Mouse (Mus musculus) inflammation-experienced regulatory T-cells, adult 6 months (primary cell): ENCODE measurements around the gene Prkcb. TPM values are rescaled to one million over a fixed set of nuclear protein-coding genes. Genes with fewer than 3 reads are reported as not detected.

Experiments
- ATAC-seq: one replicate; pipeline ENCODE4 v1.8.0; 2017
- polyA plus RNA-seq, 3 experiments: library from polyadenylated mRNA; unstranded; fragments of 100-300 nt; shearing (Covaris generic); gene quantifications; one replicate each; pipeline ENCODE4 v1.2.1; 2017

Prkcb gene
- polyA plus RNA-seq, 3 experiments from 2014 or later, result 45.1 to 89.5 (median 71.9) TPM

- no peak for ATAC-seq
Measured at GRCm38 (mm10) chr7:122372349-122372748, 83.8 kb downstream of the Prkcb start.

GRCm38 (mm10) chr7:122376845-122377244 lies 88.3 kb downstream of the Prkcb start:
- no peak for ATAC-seq

DNA sequence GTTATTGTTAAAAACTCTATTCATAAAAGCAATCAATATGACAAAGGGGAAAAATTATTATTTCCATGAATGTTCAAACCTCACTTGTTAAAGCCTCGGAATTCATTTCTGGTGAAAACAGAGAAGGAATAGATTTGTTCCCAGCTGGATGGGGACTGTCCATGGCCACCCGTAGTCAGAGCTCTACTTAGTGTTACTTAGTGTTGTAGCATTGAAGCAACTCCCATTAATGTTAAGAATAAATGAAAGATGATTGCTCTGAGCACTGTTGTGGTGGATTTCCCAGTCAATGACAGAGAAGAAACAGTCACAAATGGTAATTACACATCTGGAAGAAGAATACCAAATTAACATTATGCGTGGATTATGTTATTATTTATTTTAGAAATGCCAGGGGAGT lies 89.4 kb downstream of the Prkcb start:
- ATAC-seq, result no peak

- ATAC-seq, result no peak
Measured at GRCm38 (mm10) chr7:122378473-122378872, 89.9 kb downstream of the Prkcb start.

DNA sequence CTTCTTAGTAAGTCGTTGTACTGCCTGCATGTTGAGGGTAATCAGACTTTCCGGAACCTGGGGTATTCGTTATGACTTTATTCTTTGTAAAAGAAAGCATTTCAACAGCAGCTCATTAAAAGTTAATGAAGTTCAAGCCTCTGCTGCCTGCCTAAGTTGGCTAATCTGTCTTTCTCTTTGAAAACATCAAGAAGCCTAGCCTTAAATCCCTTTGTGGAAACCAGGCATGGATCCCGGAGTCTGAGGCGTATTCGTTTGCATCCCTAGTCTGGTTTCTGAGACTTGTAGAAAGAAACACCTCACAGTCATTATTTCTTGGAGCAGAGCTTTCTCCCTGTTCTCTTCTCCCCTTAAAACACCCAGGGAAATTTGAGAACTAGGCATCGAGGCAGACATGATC lies 90.7 kb downstream of the Prkcb start:
- ATAC-seq, result no peak

DNA sequence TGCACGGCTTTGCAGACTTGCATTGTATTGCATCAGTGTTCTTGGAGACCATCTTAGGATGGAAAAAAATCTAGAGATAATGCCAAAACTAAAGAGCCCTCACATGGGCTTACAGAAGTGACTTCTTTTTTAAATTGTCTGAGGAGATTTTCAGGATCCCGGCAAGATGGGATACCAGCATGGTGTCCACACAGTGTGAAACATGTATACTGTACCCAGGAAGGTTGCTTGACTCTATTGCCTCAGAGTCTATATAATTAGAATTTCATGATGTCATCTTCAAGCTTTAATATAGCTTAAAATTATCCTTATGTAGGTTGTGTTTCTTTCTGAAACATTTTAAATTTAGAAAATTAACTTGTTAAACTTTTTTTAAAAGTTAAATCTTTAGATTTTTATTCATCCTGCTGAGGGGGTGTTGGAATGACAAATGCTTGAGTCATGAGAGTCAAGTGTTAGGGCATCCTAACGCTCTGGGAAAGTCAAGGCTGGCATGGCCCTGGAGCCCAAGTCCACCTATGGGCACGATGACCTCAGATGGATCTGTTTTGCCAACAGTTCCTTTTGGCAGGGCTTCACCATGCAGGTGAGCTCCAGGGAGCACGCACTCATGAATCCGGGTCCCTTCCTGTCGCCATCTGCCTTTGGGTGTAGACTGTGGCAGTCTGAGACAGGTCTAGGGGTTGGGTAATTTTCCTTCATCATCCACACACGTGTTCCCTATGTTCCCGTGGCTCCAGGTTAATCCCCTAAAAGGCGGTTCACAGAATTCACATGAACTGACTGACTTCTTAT lies 92.0 kb downstream of the Prkcb start:
- no peak for ATAC-seq

DNA sequence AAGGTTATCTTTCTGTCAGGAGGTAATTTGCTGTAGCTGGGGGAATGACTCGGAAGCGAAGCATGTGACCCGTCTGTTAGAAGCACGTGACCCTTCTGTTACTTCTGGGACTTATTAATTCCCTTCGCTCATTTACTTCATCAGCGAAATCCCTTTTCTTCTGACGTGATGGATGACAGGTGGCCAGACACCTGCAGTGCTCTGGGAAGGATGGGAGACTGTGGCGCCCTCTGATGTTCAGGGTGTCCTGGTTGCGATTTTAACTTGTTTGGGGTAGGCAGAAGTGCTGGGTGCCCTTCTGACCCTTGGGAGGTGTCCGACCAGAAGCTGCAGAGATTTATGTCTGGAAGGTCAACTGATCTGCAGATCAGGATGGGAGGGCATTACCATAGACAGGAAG lies 93.0 kb downstream of the Prkcb start:
- ATAC-seq, result no peak

- ATAC-seq, result no peak
Measured at GRCm38 (mm10) chr7:122383260-122383659, 94.7 kb downstream of the Prkcb start.

GRCm38 (mm10) chr7:122384891-122385290 lies 96.3 kb downstream of the Prkcb start:
- no peak for ATAC-seq

DNA sequence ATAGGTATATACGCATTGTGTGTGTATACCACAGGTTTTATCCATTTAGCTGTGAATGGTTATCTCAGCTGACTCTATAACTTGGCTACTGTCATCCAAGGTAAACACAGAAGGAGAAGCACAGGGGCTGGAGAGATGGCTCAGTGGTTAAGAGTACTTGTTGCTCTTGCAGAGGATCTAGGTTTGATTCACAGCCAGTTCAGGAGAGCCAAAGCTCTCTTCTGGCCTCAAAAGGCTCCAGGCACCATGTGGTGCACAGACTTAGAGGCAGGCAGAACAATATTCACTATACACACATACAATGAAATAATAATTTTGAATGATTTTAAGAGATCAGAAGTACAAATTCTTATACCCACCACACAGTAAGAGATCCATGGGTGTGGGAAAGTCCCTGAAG lies 98.0 kb downstream of the Prkcb start:
- no peak for ATAC-seq

DNA sequence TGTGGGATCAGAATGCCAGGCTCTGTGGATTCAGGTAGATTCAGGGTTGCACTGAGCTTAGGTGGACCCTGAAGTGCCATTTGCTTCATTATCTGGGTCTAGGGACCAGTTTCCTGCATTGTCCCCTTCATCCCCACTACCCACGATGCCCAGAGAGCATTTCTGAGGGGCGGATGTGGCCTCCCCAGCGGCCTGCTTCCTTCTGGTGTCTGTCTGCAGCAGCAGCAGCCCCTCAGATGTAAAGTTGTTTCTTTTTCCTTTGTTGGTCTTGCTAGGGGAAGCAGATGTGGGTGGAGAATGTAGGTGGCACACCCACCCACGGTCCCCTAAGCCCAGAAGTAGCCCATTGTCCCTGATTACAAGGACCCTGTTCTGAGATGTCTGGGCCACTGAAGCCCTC lies 99.3 kb downstream of the Prkcb start:
- ATAC-seq, result peak; percentile 44

- no peak for ATAC-seq
Measured at GRCm38 (mm10) chr7:122388858-122389257, 100.3 kb downstream of the Prkcb start.

DNA sequence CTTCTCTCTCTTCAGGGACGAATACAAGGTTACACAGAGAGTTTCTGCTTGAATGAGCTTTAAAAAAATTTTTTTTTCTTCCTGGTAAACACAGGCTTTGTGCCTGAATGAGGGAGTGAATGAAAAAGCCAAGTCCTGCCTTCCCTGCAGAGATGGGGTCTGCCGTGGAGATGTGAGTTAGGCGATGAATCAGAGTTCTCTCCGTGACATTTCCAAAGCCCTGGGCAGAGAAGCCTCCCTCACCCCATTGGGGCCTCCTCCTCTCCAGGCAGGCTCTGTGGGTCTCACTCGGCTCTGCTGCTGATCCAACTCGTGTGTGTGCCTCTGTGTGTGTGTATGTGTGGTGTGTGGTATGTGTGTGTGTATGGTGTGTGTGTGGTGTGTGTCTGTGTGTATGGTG lies 101.1 kb downstream of the Prkcb start:
- no peak for ATAC-seq

DNA sequence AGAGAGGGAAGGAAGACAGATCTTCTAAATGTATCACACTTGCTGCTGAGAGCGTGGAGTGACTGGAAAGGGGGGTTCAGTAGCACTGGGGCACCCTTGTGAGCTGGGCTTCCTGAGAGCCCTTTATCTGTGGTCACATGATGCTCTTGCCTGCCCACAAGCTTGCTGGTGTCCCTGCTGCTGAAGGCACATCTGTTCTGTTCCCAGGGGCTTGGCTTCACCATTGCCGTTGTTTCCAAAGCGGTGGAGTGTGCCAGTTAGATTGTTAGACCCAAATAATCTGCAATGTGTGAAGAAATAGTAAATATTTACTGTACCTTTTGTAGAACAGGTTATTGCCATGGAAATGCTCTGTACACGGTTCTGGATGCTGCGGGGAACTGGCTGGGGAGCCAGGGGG lies 101.6 kb downstream of the Prkcb start:
- ATAC-seq, result peak; percentile 53

- no peak for ATAC-seq
Measured at GRCm38 (mm10) chr7:122390683-122391082, 102.1 kb downstream of the Prkcb start.

DNA sequence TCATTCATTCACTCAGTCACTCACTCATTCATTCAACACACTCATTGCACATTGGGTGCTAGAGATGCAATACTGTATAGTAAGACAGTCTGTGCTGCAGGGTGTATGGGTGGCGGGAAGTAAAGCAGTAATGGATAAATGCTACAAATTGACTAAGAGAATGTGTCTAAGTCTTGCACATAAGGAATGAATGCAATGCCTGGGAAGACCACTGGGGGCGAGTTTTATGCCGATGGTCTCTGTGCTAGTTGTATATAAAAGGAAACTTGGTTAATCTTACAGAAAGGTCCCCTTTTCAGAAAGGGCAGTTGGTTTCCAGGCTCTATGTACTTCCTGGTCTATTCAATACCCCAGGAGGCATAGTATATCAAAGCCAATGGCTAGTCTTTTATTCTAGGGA lies 102.8 kb downstream of the Prkcb start:
- no peak for ATAC-seq

- ATAC-seq, result peak; percentile 42
Measured at GRCm38 (mm10) chr7:122393964-122394363, 105.4 kb downstream of the Prkcb start.

DNA sequence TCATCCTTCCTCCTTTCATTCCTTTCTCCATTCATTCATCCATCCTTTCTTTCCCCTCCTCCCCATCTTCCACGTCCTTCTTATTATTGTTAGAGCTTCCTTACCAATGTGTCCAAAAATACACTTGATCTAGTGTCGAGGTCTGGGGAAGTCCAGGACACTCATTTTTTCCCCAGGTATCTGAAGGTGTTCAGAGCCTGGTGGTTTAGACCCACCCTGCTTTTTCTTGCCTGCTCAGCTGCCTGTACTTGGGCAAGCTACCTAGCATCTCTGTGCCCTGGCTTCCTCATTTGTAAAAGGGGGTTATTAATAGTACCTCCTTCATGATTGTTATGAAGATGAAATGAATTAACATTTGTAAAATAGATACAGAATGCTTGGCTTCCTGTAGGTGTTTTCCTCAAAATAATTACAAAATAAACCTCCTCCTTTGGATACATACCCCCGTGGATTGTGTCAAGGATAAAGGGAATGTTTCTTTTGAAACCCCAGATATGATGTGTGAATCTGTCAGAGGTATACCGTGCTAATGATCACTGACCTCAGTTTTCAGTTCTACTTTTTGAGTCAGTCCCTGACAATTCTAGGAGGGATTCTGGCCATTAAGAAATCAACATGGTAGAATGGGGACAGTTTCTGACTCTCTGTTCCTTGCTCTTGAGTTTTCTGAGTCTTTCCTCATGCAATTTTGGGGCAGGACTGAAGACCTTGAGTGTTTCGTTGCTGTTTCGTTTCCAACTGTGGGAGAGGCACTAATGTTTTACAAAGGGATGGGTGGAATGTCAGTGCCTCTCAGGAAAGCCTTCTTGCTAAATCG lies 106.8 kb downstream of the Prkcb start:
- ATAC-seq, result peak; percentile 38

- ATAC-seq, result no peak
Measured at GRCm38 (mm10) chr7:122395976-122396315, 107.4 kb downstream of the Prkcb start.

DNA sequence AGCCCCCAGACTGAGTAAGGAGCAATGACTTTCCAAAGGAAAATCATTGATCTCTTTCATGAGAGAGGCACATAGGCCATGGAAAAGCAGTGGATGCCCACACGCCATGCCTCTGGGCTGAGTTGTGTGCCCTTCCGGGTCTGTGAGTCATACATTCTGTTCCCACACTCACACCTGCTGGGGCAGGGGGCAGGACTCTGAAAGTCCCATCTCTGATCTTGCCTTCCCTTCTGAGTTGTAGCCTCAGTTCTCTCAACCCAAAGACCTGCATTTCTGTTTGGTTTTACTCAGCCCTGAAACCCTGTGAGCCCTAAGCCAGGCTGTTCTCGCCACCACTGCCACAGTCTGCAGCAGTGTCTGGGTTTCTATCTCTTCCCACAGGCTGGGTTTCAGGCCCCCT lies 109.1 kb downstream of the Prkcb start:
- peak; percentile 71 for ATAC-seq

GRCm38 (mm10) chr7:122402041-122402440 lies 113.5 kb downstream of the Prkcb start:
- peak; percentile 60 for ATAC-seq

GRCm38 (mm10) chr7:122403343-122403742 lies 114.8 kb downstream of the Prkcb start:
- peak; percentile 7 for ATAC-seq

DNA sequence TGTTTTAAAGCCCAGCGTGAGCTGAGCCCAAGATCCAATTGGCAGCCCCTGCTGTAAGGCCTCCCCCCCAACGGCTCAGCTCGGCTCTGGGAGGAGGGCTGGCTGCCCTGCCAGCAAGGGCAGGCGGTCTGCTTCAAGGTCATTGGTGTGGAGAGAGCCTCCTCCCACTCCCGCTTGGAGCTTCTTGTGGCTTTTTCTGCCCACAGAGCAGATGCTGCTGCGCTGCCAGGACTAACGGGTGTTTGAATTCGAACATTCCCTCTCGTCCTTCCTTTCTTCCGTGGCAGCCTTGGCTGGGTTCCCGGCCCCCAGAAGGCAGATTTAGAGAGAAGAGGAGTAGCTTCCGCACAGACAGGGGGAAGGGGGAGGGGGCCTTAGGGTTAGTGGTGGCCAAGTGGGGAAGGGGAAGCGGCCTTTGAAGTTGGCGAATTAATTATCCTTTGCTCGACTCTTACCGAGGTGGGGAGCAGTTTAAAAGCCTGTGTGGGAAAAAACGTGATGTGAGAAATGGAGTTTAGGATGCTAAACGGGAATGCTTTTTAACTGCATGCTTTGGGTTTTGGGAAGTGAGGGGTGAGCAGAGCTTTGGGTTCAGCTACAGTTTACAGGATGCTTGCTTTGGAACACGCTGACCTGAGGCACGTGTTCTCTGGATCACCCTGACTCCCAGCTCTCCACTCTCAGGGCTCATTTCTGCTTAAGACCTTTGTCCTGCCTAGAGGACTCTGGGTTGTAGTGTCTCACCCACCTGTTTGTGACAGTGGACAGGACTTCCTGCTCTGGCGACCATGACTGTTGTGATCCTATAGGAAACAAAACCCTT lies 116.2 kb downstream of the Prkcb start:
- ATAC-seq, result peak; percentile 8
